Mouse (Mus musculus): ENCODE data around the gene Hoxb6. TPM values are rescaled to one million over a fixed set of nuclear protein-coding genes. Genes with fewer than 3 reads are reported as not detected.

Gene Hoxb6
- polyA plus RNA-seq, 1 experiment from 2014 or later, result not detected

DNA sequence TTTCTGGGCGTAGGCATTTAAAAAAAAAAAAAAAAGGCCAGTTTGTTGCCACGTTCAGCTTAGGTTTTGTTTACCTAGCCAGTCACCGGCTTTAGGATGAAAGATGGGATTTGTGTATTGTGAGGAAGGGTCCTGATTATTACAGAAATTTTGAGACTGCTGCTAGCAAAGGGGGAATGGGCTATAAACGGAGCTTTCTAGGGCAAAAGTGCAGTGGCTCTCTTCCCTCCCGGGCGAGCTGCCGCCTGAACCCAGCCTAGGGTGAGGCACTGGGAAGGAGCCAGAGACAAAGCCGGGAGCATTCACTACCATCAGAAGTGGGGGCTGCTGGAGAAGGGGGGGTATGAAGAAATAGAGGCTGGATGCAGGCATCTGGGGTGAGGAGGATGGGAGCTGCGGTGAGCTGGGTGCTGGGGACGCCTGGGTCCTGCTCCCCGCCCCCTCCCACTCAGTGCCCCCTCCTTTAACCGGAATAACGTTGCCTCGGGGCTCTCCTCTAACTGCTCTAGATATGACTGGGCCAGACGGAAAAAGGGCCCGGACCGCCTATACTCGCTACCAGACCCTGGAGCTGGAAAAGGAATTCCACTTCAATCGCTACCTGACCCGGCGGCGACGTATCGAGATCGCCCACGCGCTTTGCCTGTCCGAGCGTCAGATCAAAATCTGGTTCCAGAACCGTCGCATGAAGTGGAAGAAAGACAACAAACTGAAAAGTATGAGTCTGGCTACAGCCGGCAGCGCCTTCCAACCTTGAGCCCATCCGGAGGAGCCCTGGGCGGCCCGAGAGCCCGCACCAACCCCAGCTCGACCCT, 12.3 kb downstream of the Hoxb6 start:
- ATAC-seq, result no peak
- Histone ChIP-seq H3K36me3 (ENCODE audit: control insufficient read depth, insufficient read depth) (no peaks in the 10 kb centered on the region), H3K27me3 (replicated peaks; ENCODE audit: control insufficient read depth, insufficient read depth, low read length) (peaks cover 100% of the 10 kb centered on the region), H3K27ac (ENCODE audit: low read length) (no peak overlapping the region), H3K9me3 (ENCODE audit: control insufficient read depth, low read length) (no peaks in the 10 kb centered on the region), H3K4me1 (replicated peaks; ENCODE audit: control insufficient read depth, insufficient read depth, low read length) (no peaks in the 10 kb centered on the region; the same call in 1 of the 2 replicates), H3K4me3 (replicated peaks; ENCODE audit: low read length) (no peak overlapping the region), H3K4me2 (ENCODE audit: low read length) (no peak overlapping the region), H3K9ac (replicated peaks; ENCODE audit: low read depth, low read length) (no peak overlapping the region)
- 2% methylated on average over 37 of the region's 38 CpGs for WGBS

DNA sequence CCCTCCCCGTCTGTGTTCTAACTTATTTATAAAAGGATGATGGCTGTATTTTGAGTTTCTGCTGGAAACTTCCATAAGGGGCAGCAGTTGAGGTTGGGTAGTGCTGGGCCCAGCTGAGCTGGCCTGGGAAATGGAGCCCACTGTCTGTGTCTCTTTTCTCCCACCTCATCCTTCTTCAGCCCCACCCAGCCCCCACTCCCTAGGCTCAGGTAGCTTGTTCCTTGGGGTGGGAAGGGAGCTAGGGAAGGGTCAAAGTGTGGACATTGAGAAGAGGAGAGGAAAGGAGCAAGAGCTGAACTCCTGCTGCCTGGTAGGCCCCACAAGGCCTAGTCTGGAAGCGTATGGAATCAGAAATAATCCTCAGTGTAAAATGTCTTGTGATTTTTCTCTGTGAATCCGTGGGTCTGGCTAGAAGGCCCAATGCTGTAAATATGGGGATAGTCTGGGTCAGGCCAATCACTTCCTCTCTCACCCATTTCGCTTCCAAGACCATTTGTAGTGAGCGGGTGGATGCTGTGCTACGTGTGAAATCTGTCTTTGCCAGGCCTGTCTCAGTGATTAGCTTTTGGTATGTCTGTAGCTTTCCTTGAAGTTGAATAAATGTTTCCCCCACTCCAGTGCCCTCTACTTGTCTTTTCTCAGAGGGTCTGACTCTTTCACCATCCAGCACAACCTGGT, 13.4 kb downstream of the Hoxb6 start:
- Histone ChIP-seq H3K27me3 (replicated peaks; ENCODE audit: control insufficient read depth, insufficient read depth, low read length) (peaks cover 100% of the 10 kb centered on the region), H3K9me3 (ENCODE audit: control insufficient read depth, low read length) (no peaks in the 10 kb centered on the region), H3K4me1 (replicated peaks; ENCODE audit: control insufficient read depth, insufficient read depth, low read length) (no peaks in the 10 kb centered on the region; the same call in 1 of the 2 replicates), H3K4me2 (ENCODE audit: low read length) (no peak overlapping the region), H3K9ac (replicated peaks; ENCODE audit: low read depth, low read length) (no peak overlapping the region), H3K36me3 (ENCODE audit: control insufficient read depth, insufficient read depth) (no peaks in the 10 kb centered on the region), H3K4me3 (replicated peaks; ENCODE audit: low read length) (no peak overlapping the region), H3K27ac (ENCODE audit: low read length) (no peak overlapping the region)
- ATAC-seq, result no peak
- 25% methylated on average over 6 of the region's 6 CpGs for whole genome bisulfite sequencing

DNA sequence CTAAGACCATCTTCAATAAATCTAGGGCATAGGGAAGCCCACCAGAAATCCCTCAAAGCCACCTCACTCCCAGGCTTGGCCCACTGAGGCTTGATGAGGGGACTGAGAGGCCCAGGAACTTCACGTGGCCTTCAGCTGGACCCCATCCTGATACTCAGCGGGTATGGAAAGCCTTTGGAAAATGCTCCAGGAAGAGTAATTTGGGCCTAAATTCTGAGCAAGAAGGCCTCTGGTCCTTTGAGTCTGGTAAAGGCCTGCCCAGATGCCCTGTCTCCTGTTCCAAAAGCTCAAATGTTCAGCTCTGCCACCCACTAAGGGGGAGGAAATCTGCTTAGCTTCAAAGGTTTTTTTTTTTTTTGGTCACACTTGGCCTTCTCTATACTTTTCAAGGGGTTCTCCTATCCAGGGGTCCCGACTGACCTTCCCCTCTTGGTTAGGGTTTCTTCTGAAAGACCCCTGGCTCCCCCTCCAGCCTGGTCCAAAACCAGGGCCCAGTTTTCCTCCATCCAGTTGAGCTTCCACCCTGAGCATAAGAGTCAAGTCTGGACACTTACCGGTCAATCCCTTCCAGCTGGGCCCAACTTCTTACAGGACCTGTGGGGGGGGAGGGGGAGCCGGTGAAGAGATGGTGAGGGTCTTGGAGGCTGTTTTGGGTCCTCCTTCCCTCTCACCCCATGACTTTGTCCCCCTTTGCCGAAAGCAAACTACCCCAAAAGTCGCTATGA, 14.1 kb downstream of the Hoxb6 start:
- no peaks in the 10 kb centered on the region for H3K9me3 ChIP-seq (ENCODE audit: control insufficient read depth, low read length)
- H3K27ac ChIP-seq (ENCODE audit: low read length), result no peak overlapping the region
- peaks cover 100% of the 10 kb centered on the region for H3K27me3 ChIP-seq (replicated peaks; ENCODE audit: control insufficient read depth, insufficient read depth, low read length)
- no peaks in the 10 kb centered on the region; the same call in 1 of the 2 replicates for H3K4me1 ChIP-seq (replicated peaks; ENCODE audit: control insufficient read depth, insufficient read depth, low read length)
- no peak overlapping the region for H3K4me3 ChIP-seq (replicated peaks; ENCODE audit: low read length)
- no peak overlapping the region for H3K9ac ChIP-seq (replicated peaks; ENCODE audit: low read depth, low read length)
- ATAC-seq, result no peak
- H3K4me2 ChIP-seq (ENCODE audit: low read length), result no peak overlapping the region
- 7% methylated on average over 7 of the region's 7 CpGs for WGBS
- no peaks in the 10 kb centered on the region for H3K36me3 ChIP-seq (ENCODE audit: control insufficient read depth, insufficient read depth)

DNA sequence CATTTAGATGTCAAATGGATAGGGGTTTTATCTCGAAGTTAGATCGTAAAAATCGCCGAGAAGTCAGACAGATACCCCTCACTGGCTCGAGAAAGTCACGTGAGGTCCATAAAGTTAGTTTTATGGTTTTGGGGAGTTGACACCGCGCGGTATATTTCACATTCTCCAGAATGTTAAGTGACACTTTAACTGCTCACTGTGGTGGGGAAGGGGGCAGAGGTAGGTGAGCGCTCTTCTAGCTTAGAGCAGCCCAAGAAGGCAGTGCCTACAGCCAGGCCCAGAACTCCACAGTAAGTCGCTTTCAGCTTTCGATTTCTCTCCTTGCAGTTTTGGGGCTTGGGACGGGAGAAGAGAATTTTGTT, 14.6 kb downstream of the Hoxb6 start:
- Histone ChIP-seq H3K4me2 (ENCODE audit: low read length) (no peak overlapping the region), H3K27me3 (replicated peaks; ENCODE audit: control insufficient read depth, insufficient read depth, low read length) (peaks cover 100% of the 10 kb centered on the region), H3K9me3 (ENCODE audit: control insufficient read depth, low read length) (no peaks in the 10 kb centered on the region), H3K27ac (ENCODE audit: low read length) (no peak overlapping the region), H3K36me3 (ENCODE audit: control insufficient read depth, insufficient read depth) (no peaks in the 10 kb centered on the region), H3K4me1 (replicated peaks; ENCODE audit: control insufficient read depth, insufficient read depth, low read length) (no peaks in the 10 kb centered on the region; the same call in 1 of the 2 replicates), H3K9ac (replicated peaks; ENCODE audit: low read depth, low read length) (no peak overlapping the region), H3K4me3 (replicated peaks; ENCODE audit: low read length) (no peak overlapping the region)
- ATAC-seq, result no peak
- 2% methylated on average over 13 of the region's 13 CpGs for WGBS

DNA sequence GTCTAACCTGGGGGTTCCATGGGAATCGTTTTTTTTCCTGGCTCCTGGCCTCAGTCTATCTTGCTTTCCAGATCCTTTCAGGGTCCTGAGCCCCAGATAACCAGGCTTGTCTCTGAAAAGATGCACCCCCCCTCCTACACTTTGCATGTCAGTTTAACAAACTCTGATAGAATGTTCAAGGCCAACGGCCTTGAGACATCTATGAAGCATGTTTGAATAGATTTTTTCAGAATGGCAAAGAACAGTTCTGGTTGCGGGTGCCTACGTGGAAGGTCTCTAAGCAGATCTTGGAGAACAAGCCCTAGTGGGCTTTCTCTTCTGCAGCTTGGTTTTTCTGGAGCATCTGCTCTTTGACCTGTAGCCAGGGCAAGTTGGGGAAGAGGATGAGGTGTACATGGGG, 16.5 kb downstream of the Hoxb6 start:
- no peaks in the 10 kb centered on the region for H3K4me1 ChIP-seq (replicated peaks; ENCODE audit: control insufficient read depth, insufficient read depth, low read length)
- H3K4me2 ChIP-seq (ENCODE audit: low read length), result no peak overlapping the region
- ATAC-seq, result no peak
- no peaks in the 10 kb centered on the region for H3K36me3 ChIP-seq (ENCODE audit: control insufficient read depth, insufficient read depth)
- no peak overlapping the region for H3K4me3 ChIP-seq (replicated peaks; ENCODE audit: low read length)
- H3K9me3 ChIP-seq (ENCODE audit: control insufficient read depth, low read length), result no peaks in the 10 kb centered on the region
- H3K27me3 ChIP-seq (replicated peaks; ENCODE audit: control insufficient read depth, insufficient read depth, low read length), result peaks cover 100% of the 10 kb centered on the region
- no peak overlapping the region for H3K9ac ChIP-seq (replicated peaks; ENCODE audit: low read depth, low read length)
- 4% methylated on average over 4 of the region's 4 CpGs for WGBS
- no peak overlapping the region for H3K27ac ChIP-seq (ENCODE audit: low read length)

DNA sequence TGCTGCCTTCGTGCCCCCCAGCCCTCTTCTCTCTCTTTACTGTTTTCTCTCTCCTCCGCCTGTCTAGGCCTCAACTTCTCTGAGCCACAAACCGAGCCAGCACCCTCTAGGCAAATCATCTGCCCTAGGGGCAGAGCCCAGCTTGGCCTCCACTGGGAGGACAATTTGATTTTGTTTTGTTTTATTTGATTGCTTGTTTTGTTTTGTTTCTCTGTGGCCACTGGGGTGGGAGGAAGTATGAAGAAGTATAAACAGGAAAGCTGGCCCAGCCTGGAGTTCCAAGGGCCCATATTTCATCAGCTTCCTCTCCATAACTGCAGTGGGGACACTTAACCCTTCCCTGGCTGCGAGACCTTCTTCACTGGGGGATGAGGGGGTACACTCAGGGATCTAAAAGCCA, 17.0 kb downstream of the Hoxb6 start:
- Histone ChIP-seq H3K9ac (replicated peaks; ENCODE audit: low read depth, low read length) (no peak overlapping the region), H3K4me1 (replicated peaks; ENCODE audit: control insufficient read depth, insufficient read depth, low read length) (no peaks in the 10 kb centered on the region), H3K4me3 (replicated peaks; ENCODE audit: low read length) (no peak overlapping the region), H3K4me2 (ENCODE audit: low read length) (no peak overlapping the region), H3K27me3 (replicated peaks; ENCODE audit: control insufficient read depth, insufficient read depth, low read length) (peaks cover 99% of the 10 kb centered on the region), H3K9me3 (ENCODE audit: control insufficient read depth, low read length) (no peaks in the 10 kb centered on the region), H3K27ac (ENCODE audit: low read length) (no peak overlapping the region), H3K36me3 (ENCODE audit: control insufficient read depth, insufficient read depth) (no peaks in the 10 kb centered on the region)
- WGBS, result 3% methylated on average over 4 of the region's 4 CpGs
- ATAC-seq, result no peak

DNA sequence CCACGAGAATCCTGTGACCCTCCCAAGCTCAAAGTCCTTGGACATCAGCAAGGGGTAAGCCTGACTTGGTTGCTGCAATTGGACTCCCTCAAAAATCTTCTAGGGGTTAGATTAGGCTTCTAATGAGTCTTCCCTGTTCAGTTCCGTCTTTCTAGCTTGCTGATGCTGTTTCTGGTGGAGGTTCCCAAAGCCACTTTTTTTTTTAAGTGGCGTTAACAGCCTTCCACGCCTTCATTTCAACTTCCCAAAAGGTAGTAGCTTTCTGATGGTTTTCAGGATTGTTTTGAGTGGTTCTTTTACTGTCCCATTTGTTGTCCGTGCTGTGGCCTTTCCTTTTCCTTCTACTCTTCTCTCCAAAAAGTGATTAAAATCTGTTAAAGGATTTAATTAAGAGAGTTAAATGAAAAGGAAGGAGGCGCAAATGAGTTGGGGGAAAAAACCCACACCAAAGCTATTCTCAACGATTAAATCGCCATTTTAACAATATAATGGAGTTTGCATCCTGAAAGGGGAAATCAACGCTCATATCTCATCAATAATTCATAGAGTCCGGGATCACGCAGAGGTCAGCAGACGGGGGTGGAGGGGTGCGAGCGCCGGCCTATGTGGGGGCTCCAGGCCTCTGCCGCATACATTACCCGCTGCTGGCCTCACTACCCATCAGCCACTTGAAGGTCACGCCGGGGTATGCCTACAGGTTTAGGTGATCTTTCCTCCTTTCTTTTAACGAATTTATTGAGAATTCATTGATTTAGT, 18.1 kb downstream of the Hoxb6 start:
- WGBS, result 3% methylated on average over 20 of the region's 20 CpGs
- Histone ChIP-seq H3K36me3 (ENCODE audit: control insufficient read depth, insufficient read depth) (no peaks in the 10 kb centered on the region), H3K9ac (replicated peaks; ENCODE audit: low read depth, low read length) (no peak overlapping the region), H3K27ac (ENCODE audit: low read length) (no peak overlapping the region), H3K4me2 (ENCODE audit: low read length) (no peak overlapping the region), H3K4me1 (replicated peaks; ENCODE audit: control insufficient read depth, insufficient read depth, low read length) (no peaks in the 10 kb centered on the region), H3K4me3 (replicated peaks; ENCODE audit: low read length) (no peak overlapping the region), H3K9me3 (ENCODE audit: control insufficient read depth, low read length) (no peaks in the 10 kb centered on the region), H3K27me3 (replicated peaks; ENCODE audit: control insufficient read depth, insufficient read depth, low read length) (peaks cover 96% of the 10 kb centered on the region)
- no peak for ATAC-seq

DNA sequence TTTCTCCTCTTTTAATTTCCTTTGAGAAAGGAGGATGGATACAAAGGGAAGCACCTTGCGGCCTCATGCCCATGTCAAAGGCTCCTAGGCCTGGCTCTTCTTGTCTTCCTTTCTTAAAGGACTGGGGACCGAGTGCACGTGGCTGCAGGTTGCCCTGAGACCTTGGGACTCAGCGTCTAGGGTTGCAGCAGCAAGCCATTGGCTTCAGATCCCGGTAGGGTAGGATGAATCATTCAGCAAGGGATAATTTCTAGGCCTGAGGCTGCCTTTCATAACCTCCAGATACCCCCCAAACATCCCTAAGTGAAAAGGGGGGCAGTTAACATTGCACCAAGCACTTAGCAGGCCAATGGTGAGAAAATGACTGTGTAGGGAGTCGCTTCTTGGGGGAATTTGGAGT, 18.8 kb downstream of the Hoxb6 start:
- WGBS, result 5% methylated on average over 6 of the region's 6 CpGs
- Histone ChIP-seq H3K27me3 (replicated peaks; ENCODE audit: control insufficient read depth, insufficient read depth, low read length) (peaks cover 96% of the 10 kb centered on the region), H3K4me3 (replicated peaks; ENCODE audit: low read length) (no peak overlapping the region), H3K27ac (ENCODE audit: low read length) (no peak overlapping the region), H3K36me3 (ENCODE audit: control insufficient read depth, insufficient read depth) (no peaks in the 10 kb centered on the region), H3K4me1 (replicated peaks; ENCODE audit: control insufficient read depth, insufficient read depth, low read length) (no peaks in the 10 kb centered on the region), H3K9me3 (ENCODE audit: control insufficient read depth, low read length) (no peaks in the 10 kb centered on the region), H3K9ac (replicated peaks; ENCODE audit: low read depth, low read length) (no peak overlapping the region), H3K4me2 (ENCODE audit: low read length) (no peak overlapping the region)
- ATAC-seq, result no peak
